Mouse (Mus musculus): ENCODE results near the gene Man2b2.

Man2b2 gene

GRCm38 (mm10) chr5:36769603-36770002, 60.9 kb downstream of the Man2b2 start:
- DNase-seq (ENCODE audit: low read depth, low spot score), result no peak

DNA sequence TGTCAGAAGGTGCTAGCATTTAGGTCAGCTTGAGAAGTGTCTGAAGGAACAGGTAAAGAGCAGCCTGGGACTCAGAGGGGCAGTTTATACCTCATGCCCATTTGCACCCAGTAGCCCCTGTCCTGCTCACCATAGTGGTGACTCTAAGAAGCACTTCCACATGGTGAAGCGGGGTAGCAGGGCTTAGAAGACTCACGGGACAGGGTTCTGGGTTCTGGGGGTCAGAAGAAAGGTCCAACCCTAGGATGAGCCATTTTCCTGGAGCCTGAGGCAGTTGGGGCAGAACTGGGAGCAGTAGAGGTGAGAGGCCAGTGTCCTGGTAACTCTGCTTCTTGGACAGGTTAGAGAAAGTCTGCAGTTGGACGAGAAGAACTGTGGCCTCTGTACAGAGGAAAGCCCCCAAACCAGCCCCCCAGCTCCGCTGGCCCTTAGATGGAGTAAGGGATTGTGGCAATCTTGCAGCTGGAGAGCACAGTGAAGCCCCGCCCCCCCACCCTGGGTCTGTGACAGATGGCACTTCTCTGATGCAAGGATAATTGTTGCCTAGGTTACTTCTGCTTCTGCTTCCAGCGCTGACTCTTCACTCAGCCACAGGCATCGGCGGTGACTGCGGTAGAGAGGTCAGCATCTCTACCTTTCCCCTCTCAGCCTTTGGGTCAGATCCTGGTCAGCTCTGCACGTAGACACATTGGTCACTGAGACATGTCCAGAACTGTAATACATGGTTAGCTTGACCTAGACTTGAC, 63.3 kb downstream of the Man2b2 start:
- DNase-seq (ENCODE audit: low read depth, low spot score), result no peak

- no peak for DNase-seq (ENCODE audit: low read depth, low spot score)
These were observed 70.6 kb downstream of the Man2b2 start for GRCm38 (mm10) chr5:36759848-36760247.

DNA sequence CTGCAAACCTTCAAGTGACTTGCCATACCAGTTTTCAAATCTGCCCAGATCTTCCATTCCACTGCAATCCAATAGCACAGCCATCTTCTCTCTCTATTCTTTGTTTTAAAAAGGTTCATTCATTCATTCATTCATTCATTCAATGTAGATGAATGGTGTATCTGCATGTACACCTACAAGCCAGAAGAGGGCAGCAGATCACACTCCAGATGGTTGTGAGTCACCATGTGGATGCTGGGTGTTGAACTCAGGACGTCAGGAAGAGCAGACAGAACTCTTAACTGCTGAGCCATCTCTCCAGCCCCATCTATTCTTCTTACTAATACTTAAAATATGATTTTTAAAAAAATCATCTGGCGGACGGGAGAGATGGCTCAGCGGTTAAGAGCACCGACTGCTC, 73.4 kb downstream of the Man2b2 start:
- DNase-seq (ENCODE audit: low read depth, low spot score), result no peak

All from telencephalon, adult 2 months (tissue).